Mouse (Mus musculus) A20 (cell line): ENCODE measurements around the gene Dsn1.
A peak's percentile ranks its signal among the peaks of the same experiment; 100 is the strongest.

Experiments
- DNase-seq: peaks from one replicate; pipeline ENCODE4 v3.0.0-alpha.2; 2011; ENCODE audit warnings: low read depth, low spot score

Dsn1 gene

DNA sequence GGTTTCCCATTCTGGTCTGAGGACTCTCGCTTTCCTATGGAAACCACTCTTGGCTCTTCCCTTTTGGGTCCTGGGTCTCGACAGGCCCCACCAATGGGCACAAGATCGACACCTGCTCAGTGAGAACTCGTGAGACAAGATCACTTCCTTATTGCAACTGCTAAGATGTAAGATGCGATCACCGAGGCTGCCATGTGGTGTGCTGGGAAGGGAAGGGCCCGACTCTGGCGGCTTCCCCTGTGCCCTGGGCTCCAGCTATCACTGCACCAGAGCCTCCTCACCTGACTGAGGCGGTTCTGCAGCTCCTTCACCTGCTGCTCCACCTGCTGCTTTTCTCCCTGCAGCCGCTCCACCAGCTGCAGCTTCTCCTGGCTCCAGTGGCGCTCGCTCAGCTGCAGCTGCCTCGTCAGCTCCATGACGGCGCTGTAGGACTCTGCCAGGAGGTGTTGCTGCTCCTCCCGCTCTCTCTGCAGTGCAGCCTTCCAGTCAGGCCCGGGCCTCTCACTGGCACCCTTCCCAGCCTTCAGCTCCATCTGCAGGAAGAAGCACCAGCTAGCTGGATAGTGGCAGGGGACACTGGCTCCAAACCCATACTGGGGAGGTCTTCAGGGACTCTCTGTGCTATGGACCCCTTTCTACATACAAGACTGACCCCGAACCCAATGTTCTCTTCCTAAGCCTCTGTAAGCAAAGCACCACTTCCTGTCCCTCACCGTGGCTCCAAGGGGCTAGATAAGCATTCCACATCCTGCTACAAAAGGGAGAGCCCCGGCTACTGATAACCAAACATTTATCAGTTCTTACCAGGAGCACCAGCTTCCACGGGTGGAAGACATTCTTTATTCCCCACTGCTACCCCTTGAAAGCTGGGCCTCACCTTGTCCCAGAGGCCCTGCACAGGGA is 20.4 kb upstream of the Dsn1 start:
- DNase-seq: peak; percentile 45

DNA sequence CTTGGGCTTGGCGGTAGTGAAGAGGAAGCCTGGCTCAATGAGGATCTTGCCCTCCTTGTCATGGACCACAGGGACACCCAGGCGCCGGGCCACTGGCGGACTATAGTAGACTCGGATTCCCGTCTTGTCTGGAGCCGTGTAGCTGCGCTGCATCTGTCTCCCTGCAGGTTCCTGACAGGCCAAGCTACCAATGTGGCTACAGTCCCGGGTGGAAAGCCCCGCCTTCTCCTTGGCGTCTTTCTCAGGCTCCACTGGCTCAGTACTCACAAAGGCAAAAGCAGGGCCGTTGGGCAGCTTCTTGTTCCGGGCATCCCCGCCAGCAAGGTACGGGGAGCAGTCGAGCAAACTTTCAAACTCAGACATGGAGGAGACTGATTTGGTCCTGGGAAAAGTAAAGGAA is 14.2 kb upstream of the Dsn1 start:
- no peak for DNase-seq

DNA sequence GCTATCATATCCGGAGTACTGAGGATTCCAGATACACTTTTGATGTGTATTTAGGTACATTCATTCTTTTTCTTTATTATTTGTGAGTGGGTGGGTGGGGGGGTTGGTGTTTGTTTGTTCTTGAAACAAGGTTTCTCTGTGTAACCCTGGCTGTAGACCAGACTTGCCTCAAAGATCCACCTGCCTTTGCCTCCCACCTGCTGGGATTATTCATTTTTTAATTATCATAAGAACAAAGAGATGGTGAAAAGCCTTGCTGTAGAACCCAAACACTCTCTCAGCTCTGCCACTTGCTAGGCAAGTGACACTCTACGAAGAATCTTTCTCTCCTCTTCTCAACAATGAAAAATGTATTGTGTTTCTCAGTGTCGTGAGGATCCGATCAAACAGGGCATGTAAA is 12.3 kb upstream of the Dsn1 start:
- no peak for DNase-seq

DNA sequence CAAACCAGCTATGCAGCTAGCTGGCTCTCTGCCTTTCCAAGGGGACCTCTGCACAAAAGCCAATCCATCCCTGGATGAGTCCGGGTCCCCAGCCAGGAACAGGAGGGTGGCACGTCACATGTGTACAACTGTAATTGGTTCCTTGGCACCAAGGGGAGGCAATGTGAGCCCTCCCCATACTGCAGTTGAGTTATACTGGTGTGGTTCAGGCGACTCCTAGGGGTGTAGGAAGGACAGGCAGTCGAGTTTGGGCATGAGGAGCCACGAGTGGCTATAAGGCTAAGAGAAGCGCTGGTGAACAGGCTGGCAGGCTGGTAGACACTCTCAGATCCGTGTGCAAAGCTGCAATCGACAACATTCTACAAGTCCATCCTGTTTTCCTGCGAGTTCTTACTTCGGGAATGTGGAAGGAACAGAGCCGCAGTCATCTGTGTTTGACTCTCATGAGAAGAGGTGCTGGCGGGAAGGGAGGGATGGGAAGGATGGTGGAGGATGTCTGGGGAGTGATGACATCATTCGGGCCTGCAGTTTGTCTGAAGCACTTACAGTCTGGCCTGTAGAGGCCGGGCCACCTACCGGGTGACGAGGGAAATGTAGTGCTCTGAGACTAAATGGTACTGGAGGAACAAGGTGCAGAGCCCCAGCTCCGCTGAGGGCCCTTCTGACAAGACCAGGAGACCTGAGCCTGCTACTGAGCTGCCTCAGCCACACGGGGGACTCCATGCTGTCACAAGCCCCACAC is 9.7 kb upstream of the Dsn1 start:
- DNase-seq: no peak

DNA sequence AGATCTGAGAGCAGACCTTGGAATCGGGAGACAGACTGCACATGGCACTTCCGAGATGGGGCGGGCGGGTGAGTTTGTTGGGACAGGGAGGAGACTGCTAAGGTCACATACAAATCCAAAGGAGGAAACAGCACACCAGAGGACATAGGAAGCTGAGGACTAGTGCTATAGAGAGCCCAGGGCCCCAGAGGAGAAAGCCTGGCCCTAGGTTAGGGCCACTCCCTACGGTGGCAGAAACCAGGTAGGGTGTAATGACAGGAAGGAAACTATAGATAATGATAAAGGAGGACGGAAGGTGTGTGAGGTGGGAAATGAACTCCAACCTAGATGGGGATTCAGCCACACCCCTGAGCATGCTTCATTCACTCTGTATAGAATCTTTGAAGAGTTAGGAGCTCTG is 5.4 kb upstream of the Dsn1 start:
- DNase-seq: no peak

DNA sequence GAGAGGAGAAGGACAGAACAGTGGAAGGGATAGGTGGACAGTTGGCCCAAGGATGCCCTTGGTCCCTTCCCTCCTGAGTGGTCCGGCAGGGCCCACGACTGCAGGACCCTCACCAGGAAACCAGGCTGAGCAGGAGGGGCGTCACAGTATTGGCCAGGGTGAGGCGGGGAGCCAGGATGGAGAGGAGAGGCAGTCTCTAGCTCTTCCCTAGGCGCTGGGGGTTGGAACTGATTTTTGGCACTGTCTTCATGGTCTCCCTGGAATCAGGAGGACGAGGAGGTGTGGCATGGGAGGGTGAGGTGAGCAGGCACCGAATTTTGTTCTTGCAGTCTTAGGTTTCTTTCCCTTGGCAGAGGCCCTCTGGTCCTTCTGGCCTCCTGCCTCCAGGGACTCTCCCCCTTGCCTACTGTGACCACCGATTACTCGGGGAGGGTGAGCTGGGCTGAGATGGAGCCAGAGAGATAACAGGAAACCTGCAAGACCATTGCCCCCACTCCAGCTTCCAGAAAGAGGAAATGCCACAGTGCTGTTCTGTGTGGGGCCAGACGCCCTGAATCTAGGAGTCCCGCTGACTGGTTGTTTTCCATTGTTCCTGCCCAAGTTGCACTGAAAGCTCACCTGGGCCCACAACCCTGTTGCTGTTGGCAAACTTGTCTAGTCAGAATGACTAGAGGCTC is 3.8 kb upstream of the Dsn1 start:
- DNase-seq: no peak

DNA sequence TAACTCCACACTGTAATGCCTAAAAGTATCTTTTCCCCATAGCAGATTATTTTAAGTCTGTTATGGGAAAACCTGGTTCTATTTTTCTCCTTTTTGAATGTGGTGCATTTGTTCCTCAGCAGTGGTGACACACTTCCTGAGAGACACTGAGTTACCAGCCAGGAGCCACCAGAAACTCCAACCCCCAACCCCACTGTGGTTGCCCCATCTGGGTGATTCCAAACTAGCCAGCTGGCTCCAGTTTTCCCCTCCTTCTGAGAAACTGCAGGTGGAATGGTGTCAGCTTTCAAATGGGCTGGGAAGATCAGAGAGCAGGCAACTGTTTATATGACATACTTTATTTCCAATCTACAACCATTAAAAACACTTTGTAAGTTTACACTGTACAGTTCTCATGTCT is 3.2 kb upstream of the Dsn1 start:
- no peak for DNase-seq

DNA sequence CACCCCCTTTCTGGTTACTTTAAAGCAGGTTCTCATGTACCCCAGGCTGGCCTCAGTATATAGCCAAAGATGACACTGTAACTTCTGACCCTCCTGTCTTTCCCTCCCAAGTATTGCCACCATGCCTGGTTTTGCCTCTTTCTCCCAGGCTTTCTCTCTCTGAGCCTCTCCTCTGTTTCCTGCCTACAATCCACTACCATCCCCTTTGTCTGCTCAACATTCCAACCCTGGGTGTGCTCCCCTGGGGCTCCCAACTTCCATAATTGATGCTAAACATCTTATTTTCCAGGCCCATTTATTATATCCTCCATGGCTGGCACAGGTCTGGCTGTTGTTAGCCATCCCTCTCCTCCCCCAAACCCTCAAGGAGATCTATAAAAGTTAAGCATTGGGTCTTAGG is 1.6 kb upstream of the Dsn1 start:
- no peak for DNase-seq

DNA sequence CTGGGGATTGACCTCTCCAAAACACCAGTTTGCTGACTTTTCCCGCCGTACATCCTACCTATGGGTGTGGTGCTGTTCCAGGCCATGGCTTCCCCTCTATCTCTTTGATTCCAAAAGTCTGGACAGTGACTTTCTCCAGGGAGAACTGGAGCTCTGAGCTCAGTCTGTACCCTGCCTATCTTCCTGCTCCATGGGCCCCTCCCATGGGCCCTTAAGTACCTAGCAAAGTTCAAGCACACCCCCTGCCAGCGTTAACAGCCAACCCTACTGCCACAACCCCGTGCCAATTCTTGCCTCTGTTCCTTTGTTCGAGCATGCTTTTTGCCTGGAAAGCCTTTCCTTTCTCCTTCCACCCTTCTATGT is 261 bp upstream of the Dsn1 start:
- no peak for DNase-seq

DNA sequence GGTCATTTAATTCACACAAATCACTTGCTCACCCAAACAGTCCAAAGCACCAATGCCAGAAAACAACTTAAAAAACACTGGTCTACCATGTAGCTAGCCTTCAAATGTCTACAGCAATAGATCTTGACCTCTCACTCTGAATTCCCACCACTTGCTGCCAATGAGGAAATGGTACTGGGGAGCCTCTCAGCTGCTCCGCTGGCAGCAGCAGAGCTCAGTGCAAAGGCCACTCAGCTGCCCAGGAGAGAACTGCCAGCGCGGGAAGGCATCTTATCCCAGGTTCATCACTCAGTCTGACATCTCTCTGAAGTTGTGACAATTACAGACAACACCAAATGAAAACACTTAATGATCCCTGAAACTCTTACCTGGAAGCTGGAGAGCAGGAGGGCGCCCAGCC is 4.6 kb downstream of the Dsn1 start:
- no peak for DNase-seq

DNA sequence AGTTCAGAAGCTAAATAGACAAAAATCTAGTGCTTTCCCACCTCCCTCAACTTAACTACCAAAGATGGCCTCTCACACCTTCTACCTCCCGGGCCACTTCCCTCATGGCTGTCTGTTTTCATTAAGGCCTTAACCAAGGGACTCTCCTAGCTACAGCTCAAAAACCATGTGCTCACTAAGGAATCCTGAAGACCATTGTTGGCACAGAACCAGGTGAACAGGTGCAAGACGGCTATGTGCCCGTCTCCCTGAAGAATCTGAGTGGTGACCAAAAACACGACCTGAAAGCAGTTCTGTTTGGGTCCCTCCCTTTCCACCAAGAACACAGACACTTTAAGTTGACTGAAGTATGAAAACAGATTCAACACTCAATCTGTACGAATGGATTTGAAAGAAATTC is 8.7 kb downstream of the Dsn1 start:
- DNase-seq: no peak

DNA sequence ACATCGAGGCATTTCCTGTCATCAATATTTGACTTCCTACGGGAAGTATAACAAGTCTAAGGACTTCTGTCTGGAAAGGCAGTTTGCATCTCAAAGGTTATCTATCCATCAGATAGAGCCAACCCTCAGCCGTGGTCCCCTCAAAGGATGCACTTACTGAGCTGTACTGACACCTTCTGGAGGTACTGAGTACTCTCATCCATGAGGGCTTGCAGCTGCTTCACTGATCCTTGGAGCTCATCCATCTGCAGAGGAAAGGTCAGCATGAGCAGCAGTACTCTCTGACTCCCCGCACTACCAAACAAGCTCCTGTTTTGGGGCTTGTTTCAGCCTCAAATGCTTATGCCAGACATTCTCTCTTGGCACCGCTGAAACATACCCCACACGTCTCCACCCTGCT is 10.4 kb downstream of the Dsn1 start:
- peak; percentile 32 for DNase-seq

DNA sequence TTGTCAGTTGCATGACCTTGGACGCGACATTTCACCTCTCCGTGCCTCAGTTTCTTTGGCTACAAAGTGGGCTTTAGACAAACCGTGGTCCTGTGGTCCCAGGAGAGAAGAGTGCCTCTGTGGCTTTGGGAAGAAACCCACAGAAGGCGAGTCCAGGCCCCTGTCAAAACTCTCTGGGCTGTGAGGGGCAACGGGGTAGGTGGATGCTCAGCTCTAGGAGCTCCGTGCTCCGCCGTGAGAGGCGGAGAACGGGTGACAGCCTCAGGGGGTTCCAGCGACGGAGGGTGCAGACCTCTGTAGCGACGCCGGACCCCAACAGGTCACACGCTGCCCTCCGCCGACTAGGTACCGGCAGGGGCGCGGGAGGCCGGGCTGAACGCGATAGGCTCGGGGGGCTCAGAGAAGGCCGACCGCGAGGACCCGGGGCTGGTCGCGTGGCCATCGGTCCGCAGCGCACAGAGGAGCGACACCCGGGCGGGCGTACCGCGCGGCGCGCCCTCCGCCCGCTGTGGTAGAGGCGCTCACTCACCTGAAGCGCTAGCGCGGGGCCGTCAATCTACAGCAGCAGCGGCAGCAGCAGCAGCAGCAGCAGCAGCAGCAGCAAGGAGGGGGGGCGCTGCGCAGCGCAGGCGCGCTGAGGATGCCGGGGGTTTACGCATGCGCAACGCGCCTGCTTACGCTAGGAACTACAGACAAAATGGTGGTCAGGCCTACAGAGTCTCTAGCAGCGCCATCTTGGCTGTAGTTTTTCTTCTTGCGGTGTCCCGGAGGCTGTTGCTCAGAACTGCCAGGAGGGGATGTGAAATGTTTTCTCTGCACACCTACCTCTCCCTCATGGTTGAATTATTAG is 15.3 kb downstream of the Dsn1 start, which contains the start of gene Ndrg3:
Ndrg3 (minus strand) TSS at position 587 of the 850 bp plus-strand sequence.
- peak; percentile 99 for DNase-seq

DNA sequence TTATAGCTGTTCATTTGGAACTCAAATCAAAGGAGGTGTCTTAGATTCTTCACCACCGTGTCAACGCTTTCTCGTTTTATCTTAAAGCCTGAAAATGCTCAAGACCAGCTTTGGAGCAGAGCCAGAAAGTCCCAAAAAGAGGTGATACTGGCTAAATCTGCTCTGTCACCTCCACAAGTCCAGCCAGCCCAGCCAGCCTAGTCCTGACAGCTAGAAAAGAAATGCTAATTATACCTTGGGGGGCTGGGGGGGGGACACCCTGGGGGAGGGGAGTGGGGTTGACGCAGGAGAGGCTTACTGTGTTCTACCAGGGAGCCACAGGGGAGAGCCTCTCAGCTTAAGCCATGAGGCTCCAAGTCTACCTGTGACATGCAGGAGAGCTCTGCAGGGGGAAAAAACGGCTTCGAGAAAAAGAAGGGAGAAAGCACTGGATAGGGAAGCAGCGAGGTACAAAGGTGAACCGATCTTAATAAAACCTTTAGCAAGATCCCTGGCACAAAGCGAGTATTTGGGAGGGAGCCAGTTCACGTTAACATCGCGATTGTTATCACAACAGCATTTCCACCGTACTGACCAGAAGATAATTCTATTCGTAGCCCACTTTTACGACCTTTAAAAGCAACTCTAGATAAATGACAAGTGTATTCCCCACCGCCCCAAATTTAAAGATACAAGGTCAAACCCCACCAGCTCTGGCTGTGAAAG is 16.1 kb downstream of the Dsn1 start:
- peak; percentile 60 for DNase-seq

DNA sequence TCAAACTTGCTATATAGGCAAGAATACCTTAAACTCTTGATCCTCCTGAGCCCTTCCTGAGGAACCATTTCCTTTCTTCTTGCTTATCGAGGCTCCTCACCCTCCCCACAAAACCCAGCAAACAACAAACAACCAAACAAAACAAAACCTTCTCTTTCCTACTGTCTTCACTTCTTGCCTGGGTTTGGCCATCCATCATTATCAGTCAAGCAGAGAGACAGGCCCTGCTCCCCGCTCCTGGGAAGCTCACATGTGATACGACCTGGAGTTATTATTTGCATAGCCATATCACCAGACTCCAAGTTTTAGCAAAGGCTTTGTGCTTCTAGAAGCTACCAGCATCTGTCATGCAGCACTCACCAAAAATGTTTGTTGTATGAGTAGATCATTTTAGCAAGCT is 19.6 kb downstream of the Dsn1 start:
- no peak for DNase-seq

DNA sequence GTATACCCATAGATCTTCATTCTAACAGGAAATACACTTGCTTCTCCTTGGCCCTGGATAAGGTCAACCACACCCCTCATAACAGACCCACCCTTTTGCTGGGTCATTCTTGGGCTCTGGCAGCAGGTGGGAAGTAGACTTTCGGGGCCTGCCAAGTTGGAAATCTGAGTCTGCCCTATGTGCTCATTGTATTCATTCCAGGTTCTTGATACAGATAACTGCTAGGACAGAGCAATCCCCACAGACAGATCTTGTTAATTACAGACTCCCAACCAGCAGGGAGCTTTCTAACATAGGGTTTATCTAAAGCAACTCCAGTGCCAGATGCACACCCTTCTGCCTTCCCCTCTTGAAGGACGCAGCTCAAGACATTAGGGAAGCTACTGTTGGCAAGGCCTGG is 24.1 kb downstream of the Dsn1 start:
- DNase-seq: no peak

DNA sequence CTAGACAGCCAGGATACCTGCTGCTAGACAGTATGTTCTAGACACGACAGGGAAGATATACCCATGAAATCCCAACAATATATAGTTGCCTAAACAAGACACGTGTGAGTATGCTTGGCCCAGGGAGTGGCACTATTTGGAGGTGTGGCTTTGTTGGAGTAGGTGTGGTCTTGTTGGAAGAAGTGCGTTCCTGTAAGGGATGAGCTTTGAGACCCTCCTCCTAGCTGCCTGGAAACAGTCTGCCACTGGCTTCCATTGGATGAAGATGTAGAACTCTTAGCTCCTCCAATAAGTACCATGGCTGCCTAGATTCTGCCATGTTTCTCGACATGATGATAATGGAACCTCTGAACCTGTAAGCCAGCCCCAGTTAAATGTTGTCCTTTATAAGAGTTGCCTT is 25.7 kb downstream of the Dsn1 start:
- no peak for DNase-seq

DNA sequence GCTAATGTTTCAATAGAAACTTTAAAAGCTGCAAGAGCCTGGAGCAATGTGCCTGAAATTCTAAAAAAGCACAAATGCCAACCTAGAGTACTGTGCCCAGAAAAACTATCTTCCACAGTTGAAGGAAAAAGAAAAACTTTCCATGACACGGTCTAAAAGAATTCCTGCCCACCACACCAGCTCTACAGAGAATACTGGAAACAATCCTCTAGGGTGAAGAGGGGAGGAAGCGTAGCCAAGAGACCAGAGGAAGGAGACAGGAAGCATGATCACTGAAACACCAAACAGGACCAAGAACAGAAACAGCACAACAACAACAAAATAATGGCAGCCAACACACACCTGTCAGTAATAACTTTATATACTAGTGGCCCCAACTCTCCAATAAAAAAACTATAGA is 26.9 kb downstream of the Dsn1 start:
- no peak for DNase-seq

DNA sequence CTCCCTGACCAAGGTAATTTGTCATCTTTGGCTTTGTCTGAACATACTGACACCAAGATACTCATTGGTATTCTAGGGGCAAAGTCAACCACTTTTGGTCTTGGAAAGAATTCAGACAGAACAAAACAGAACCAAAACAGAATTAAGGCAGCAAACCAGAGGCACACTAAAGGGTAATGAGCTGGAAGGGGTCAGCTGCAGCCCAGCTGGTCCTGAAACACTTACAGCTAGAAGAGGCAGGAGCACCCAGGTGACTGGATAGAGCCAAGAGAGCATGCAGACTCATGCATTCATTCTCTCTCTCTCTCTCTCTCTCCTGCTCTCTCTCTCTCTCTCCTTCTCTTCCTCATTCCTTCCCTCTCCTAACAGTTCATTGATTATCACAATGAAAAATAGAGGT is 30.2 kb downstream of the Dsn1 start:
- DNase-seq: no peak

DNA sequence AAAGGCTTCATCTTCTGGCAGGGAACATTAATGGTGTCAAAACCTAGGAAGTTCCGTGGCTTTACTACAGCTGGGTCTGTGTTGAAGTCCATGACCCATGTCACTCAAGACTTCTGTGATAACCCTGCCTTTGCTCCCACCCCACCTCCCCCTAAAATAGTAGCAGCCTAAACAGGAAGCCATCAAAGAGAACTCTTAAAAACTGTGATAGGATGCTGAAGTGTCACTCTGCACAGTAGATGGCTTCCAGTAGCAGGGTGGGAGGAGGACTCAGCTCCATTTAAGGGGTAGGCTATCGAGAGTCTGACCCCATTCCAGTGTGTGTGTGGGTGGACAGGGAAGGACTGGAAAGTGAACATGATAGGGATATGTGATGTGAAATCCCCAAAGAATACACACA is 32.0 kb downstream of the Dsn1 start:
- no peak for DNase-seq
